Mouse (Mus musculus) neural tube, embryonic 15.5 days (tissue): ENCODE data around the gene Tmem176a. TPM values are rescaled to one million over a fixed set of nuclear protein-coding genes. Genes with fewer than 3 reads are reported as not detected.
A peak's percentile ranks its signal among the peaks of the same experiment; 100 is the strongest.

Experiments used
- ATAC-seq: fragments of 200-750 bp; cut with Nextera tagmentation; 2 replicates; pipeline ENCODE4 v1.8.0; 2017; ENCODE audit warnings: mild to moderate bottlenecking, moderate TSS enrichment, moderate library complexity; ENCODE audit not compliant: low FRiP score
- H3K27ac ChIP-seq: fragments of 300-500 bp; sonication (generic); replicated peaks from 2 replicates; pipeline ENCODE4 v1.5.1; 2015; ENCODE audit warnings: mild to moderate bottlenecking, inconsistent platforms
- H3K27me3 ChIP-seq: fragments of 300-500 bp; sonication (generic); replicated peaks from 2 replicates; pipeline ENCODE4 v1.6.1; 2015; ENCODE audit warnings: inconsistent platforms
- H3K36me3 ChIP-seq: fragments of 300-500 bp; sonication (generic); 2 replicates; pipeline ENCODE4 v1.6.1; 2015; ENCODE audit warnings: inconsistent platforms
- H3K4me1 ChIP-seq: fragments of 300-500 bp; sonication (generic); 2 replicates; pipeline ENCODE4 v1.6.1; 2015; ENCODE audit warnings: inconsistent platforms
- H3K4me2 ChIP-seq: fragments of 300-500 bp; sonication (generic); 2 replicates; pipeline ENCODE4 v1.6.1; 2015; ENCODE audit warnings: inconsistent platforms, mild to moderate bottlenecking, moderate library complexity
- H3K4me3 ChIP-seq: fragments of 300-500 bp; sonication (generic); replicated peaks from 2 replicates; pipeline ENCODE4 v1.5.1; 2015; ENCODE audit warnings: mild to moderate bottlenecking, inconsistent platforms
- H3K9ac ChIP-seq: fragments of 300-500 bp; sonication (generic); replicated peaks from 2 replicates; pipeline ENCODE4 v1.6.1; 2015; ENCODE audit warnings: mild to moderate bottlenecking, inconsistent platforms
- H3K9me3 ChIP-seq: fragments of 300-500 bp; sonication (generic); replicated peaks from 2 replicates; pipeline ENCODE4 v1.6.1; 2016; ENCODE audit warnings: inconsistent platforms
- WGBS: fragments of 180-500 bp; shearing (Covaris S2); methylation state at CpG from one replicate; pipeline ENCODE4 v1.1.7; 2015; ENCODE audit warnings: mixed read lengths; 5-methylcytosine and 5-hydroxymethylcytosine counted together
- polyA plus RNA-seq: library from polyadenylated mRNA; unstranded; fragments of >200 nt; fragmentation: Nextera tagmentation; extraction: Ambion mirVana; gene quantifications from 2 replicates; pipeline ENCODE4 v1.2.1, GENCODE M21; 2015

Gene Tmem176a
- polyA plus RNA-seq, 1 experiment from 2014 or later, result 26.4 TPM

- Histone ChIP-seq H3K9ac (no peak overlapping the region), H3K9me3 (no peaks in the 10 kb centered on the region)
- ATAC-seq, result no peak
These were observed 11.1 kb upstream of the Tmem176a start for GRCm38 (mm10) chr6:48829651-48830050.

GRCm38 (mm10) chr6:48830241-48830640 lies 10.5 kb upstream of the Tmem176a start:
- 76% methylated on average over 1 of the region's 1 CpGs for WGBS
- ATAC-seq, result no peak
- no peak overlapping the region for H3K4me2 ChIP-seq

More at GRCm38 (mm10) chr6:48829651-48830050, 11.1 kb upstream of the Tmem176a start:
- H3K4me1 ChIP-seq, result no peaks in the 10 kb centered on the region
- H3K27ac ChIP-seq, result no peak overlapping the region
- no peaks in the 10 kb centered on the region for H3K36me3 ChIP-seq
- no peak overlapping the region for H3K4me2 ChIP-seq
- no peaks in the 10 kb centered on the region for H3K27me3 ChIP-seq
- no peak overlapping the region for H3K4me3 ChIP-seq

GRCm38 (mm10) chr6:48831141-48831540 lies 9.6 kb upstream of the Tmem176a start:
- 89% methylated on average over 5 of the region's 5 CpGs for WGBS

More at GRCm38 (mm10) chr6:48830241-48830640, 10.5 kb upstream of the Tmem176a start:
- no peak overlapping the region for H3K4me3 ChIP-seq
- no peaks in the 10 kb centered on the region for H3K27me3 ChIP-seq
- H3K9ac ChIP-seq, result no peak overlapping the region
- H3K4me1 ChIP-seq, result no peaks in the 10 kb centered on the region
- H3K27ac ChIP-seq, result no peak overlapping the region
- no peaks in the 10 kb centered on the region for H3K36me3 ChIP-seq
- H3K9me3 ChIP-seq, result no peaks in the 10 kb centered on the region

GRCm38 (mm10) chr6:48832426-48832825 lies 8.3 kb upstream of the Tmem176a start:
- WGBS, result 87% methylated on average over 1 of the region's 1 CpGs
- no peaks in the 10 kb centered on the region for H3K36me3 ChIP-seq
- no peak overlapping the region for H3K27ac ChIP-seq
- H3K4me3 ChIP-seq, result no peak overlapping the region
- H3K9me3 ChIP-seq, result no peaks in the 10 kb centered on the region
- H3K9ac ChIP-seq, result no peak overlapping the region
- no peak for ATAC-seq
- H3K4me2 ChIP-seq, result no peak overlapping the region
- no peaks in the 10 kb centered on the region for H3K27me3 ChIP-seq
- H3K4me1 ChIP-seq, result no peaks in the 10 kb centered on the region

More at GRCm38 (mm10) chr6:48831141-48831540, 9.6 kb upstream of the Tmem176a start:
- H3K4me3 ChIP-seq, result no peak overlapping the region
- no peak overlapping the region for H3K9ac ChIP-seq
- H3K27me3 ChIP-seq, result no peaks in the 10 kb centered on the region
- H3K27ac ChIP-seq, result no peak overlapping the region
- H3K36me3 ChIP-seq, result no peaks in the 10 kb centered on the region
- no peaks in the 10 kb centered on the region for H3K4me1 ChIP-seq
- H3K4me2 ChIP-seq, result no peak overlapping the region
- H3K9me3 ChIP-seq, result no peaks in the 10 kb centered on the region
- ATAC-seq, result no peak

GRCm38 (mm10) chr6:48833515-48833914 lies 7.2 kb upstream of the Tmem176a start:
- 97% methylated on average over 4 of the region's 4 CpGs for whole genome bisulfite sequencing
- Histone ChIP-seq H3K9me3 (no peaks in the 10 kb centered on the region), H3K4me2 (no peak overlapping the region), H3K4me3 (no peak overlapping the region), H3K27me3 (no peaks in the 10 kb centered on the region), H3K36me3 (no peaks in the 10 kb centered on the region), H3K4me1 (0 out of 2 replicates have a peak, but pooled peaks cover 3% of the 10 kb centered on the region), H3K9ac (no peak overlapping the region), H3K27ac (no peak overlapping the region)
- no peak for ATAC-seq

- H3K9me3 ChIP-seq, result no peaks in the 10 kb centered on the region
- WGBS, result 86% methylated on average over 5 of the region's 5 CpGs
- peaks cover 15% of the 10 kb centered on the region for H3K4me1 ChIP-seq
- no peak overlapping the region for H3K9ac ChIP-seq
- no peaks in the 10 kb centered on the region for H3K27me3 ChIP-seq
- no peak overlapping the region for H3K4me2 ChIP-seq
- no peaks in the 10 kb centered on the region for H3K36me3 ChIP-seq
- no peak for ATAC-seq
- H3K27ac ChIP-seq, result no peak overlapping the region
- H3K4me3 ChIP-seq, result no peak overlapping the region
These were observed 5.5 kb upstream of the Tmem176a start for GRCm38 (mm10) chr6:48835241-48835640.

- Histone ChIP-seq H3K36me3 (no peaks in the 10 kb centered on the region), H3K9ac (no peak overlapping the region), H3K4me3 (no peak overlapping the region), H3K4me2 (no peak overlapping the region), H3K27ac (no peak overlapping the region), H3K9me3 (no peaks in the 10 kb centered on the region), H3K27me3 (no peaks in the 10 kb centered on the region), H3K4me1 (peaks cover 23% of the 10 kb centered on the region)
- ATAC-seq, result no peak
- 91% methylated on average over 5 of the region's 5 CpGs for WGBS
These were observed 4.6 kb upstream of the Tmem176a start for GRCm38 (mm10) chr6:48836146-48836545.

- Histone ChIP-seq H3K9ac (no peak overlapping the region), H3K4me2 (no peak overlapping the region), H3K36me3 (no peaks in the 10 kb centered on the region), H3K27me3 (no peaks in the 10 kb centered on the region), H3K27ac (no peak overlapping the region), H3K9me3 (no peaks in the 10 kb centered on the region), H3K4me1 (peaks cover 35% of the 10 kb centered on the region), H3K4me3 (no peak overlapping the region)
- no peak for ATAC-seq
- WGBS, result 87% methylated on average over 7 of the region's 7 CpGs
These were observed 3.2 kb upstream of the Tmem176a start for GRCm38 (mm10) chr6:48837516-48837915.

GRCm38 (mm10) chr6:48838321-48839080 lies 2.2 kb upstream of the Tmem176a start:
- peak overlapping the region; percentile 55; the same call in 1 of the 2 replicates for H3K4me2 ChIP-seq
- 70% methylated on average over 6 of the region's 6 CpGs for WGBS
- no peaks in the 10 kb centered on the region for H3K36me3 ChIP-seq
- H3K27ac ChIP-seq, result no peak overlapping the region
- ATAC-seq, result no peak
- no peaks in the 10 kb centered on the region for H3K9me3 ChIP-seq
- H3K4me3 ChIP-seq, result no peak overlapping the region
- H3K4me1 ChIP-seq, result peaks cover 35% of the 10 kb centered on the region
- H3K27me3 ChIP-seq, result no peaks in the 10 kb centered on the region
- H3K9ac ChIP-seq, result no peak overlapping the region

GRCm38 (mm10) chr6:48840973-48841625 lies 380 bp downstream of the Tmem176a start, which contains the start of gene Tmem176b:
Tmem176b (minus strand) TSS chr6:48841496.
- Histone ChIP-seq H3K27me3 (no peaks in the 10 kb centered on the region), H3K9me3 (no peaks in the 10 kb centered on the region), H3K9ac (peak within 1 kb of the TSS; percentile 29), H3K36me3 (no peaks in the 10 kb centered on the region), H3K4me3 (peak within 1 kb of the TSS; percentile 38), H3K4me2 (peak within 1 kb of the TSS; percentile 55), H3K27ac (peak within 1 kb of the TSS; percentile 70), H3K4me1 (peaks cover 35% of the 10 kb centered on the region)
- WGBS, result 16% methylated on average over 6 of the region's 6 CpGs
- peak; percentile 90 for ATAC-seq

GRCm38 (mm10) chr6:48842111-48842842 lies 1.6 kb downstream of the Tmem176a start:
- ATAC-seq, result no peak
- Histone ChIP-seq H3K4me2 (peak overlapping the region; percentile 55), H3K4me3 (peak overlapping the region; percentile 38; the same call in 1 of the 2 replicates), H3K9ac (no peak overlapping the region), H3K36me3 (no peaks in the 10 kb centered on the region), H3K9me3 (no peaks in the 10 kb centered on the region), H3K27me3 (no peaks in the 10 kb centered on the region), H3K27ac (no peak overlapping the region), H3K4me1 (peaks cover 35% of the 10 kb centered on the region)
- 81% methylated on average over 11 of the region's 11 CpGs for WGBS
